Mouse (Mus musculus): Measurements from ENCODE around the gene Qdpr.
"Not testable (repeated sequence)": the region's sequence is repeated elsewhere in the genome, so short reads cannot be mapped to it uniquely, and the experiment has no call there.

Gene Qdpr

DNA sequence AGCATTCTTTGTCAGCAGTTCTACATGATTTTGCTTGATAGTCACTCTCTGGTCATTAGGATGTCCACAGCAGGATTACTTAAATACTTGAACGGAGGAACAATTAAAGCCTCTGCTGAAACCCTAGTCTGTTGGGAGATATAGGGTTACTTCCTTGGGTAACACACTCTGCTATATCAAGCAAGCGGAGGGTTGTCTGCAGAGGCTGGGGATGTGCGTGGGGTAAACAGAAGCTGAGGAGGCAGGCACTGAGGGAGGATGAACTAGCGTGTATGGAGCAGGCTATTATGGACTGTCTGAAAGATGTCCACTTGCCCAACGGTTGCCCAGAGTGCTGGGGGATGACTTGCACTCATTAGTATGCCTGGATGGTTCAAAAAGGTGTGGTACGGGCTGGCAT is 3.4 kb upstream of the Qdpr start, which contains the start of gene Clrn2:
Gene Clrn2 (plus strand): TSS at position 301 of the 400 bp plus-strand sequence.
- DNase-seq (ENCODE audit: low spot score in 2 of 2) = no peak

DNA sequence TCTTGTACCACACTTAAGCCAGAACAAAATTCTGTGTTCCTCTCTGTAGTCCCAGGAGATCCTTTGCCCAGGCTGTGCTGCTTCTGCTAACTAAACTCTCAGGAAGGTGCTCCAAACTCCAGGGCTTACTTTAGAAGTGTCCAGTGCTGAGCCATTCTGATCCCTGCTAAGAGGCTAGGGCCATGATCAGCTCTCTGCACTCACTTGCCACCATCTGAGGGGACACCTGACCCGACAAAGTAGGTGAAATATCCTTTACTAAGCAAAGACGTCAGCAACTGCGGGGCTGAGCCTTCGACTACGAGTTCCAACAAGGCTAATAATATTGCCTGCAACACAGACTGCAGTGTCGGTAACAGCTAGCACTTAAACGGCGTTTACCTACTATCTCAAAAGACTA is 830 bp downstream of the Qdpr start:
- no peak for DNase-seq (ENCODE audit: low spot score in 2 of 2)

DNA sequence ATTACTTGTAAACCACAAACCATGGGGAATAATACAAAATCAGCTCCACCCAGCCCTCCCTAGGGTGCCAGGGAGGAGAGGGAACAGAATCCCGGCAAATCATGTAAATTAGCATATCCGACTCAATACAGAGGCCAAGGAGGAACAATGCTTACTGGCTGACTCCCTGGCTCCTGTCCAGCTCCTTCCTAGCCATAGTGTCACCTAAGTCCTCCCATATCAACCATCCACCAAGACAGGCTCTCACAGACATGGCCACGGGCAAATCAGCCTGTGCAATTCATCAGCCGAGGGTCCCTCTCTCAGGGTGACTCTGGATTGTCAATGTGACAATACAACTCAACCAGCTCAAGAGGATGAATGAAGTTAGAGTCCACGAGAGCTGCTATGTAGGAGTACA is 1.4 kb downstream of the Qdpr start:
- no peak for DNase-seq (ENCODE audit: low spot score in 2 of 2)

DNA sequence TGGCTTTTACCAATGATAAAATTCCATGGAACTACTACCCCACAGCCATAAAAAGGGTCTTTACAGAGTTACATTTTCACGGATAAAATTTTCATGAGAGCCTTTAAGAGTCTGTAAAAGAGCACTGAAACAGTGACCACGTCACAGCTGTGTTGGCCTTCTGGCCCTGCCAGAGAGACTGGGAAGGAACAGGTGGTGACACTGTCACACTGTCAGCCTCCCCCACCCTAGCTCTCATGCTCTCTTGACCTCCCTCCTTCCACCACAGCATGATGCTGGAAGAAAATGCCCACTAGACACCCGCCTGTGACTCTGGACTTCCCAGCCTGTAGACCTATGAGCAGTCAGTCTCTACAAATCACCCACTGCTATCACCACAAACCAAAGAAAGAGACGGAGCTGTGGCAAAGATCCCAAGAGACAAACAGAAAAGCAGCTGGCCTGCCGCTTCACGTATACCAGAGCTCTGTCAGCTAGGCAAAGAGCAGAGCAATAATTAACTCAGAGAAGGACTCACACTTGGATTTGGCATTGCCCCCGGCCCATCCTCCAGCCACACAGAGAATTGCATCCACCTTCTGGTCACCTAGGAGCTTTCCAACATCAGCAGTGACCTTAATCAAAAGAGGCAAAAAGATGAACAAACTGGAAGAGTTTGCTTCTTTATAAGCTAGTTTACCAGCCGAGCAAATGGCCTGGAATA is 5.8 kb downstream of the Qdpr start:
- DNase-seq (ENCODE audit: low spot score in 2 of 2) = no peak

DNA sequence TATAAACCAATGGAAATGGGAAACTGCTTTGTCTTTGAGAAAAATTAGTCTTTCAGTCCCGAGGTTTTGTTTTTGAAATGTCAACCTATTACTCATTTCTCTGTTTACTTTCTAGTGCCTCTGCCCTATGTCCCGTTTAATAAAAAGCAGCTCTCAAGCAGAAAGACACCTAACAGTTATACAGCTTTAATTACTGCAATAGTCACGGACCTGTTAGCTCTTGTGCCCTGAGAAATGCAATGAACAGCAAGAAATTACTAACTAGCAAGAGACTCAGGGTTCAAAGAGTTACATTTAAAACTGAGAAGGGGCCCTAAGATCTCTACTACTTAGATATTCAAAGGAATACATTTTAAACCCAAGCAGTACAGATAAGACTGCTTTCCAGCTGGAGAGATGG is 8.3 kb downstream of the Qdpr start:
- no peak for DNase-seq (ENCODE audit: low spot score in 2 of 2)

DNA sequence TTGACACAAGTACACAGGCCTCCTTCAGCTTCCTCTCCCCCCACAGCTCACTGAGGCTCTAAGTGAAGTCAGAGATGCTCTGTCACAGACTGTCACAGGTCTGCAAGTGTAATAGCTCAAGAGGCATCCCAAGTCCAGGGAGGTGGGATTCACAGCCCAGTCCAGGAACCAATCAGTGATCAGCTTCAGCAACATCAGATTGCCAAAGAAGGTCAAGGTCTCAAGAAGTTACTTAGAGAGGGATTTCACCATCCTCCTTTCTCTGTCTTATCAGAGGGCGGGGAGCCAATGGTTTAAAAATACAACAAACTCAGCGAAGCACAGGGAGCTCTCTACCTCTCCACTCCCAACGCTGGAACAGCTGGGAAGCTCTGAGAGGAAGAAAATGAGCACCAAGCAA is 8.9 kb downstream of the Qdpr start:
- no peak for DNase-seq (ENCODE audit: low spot score in 2 of 2)

DNA sequence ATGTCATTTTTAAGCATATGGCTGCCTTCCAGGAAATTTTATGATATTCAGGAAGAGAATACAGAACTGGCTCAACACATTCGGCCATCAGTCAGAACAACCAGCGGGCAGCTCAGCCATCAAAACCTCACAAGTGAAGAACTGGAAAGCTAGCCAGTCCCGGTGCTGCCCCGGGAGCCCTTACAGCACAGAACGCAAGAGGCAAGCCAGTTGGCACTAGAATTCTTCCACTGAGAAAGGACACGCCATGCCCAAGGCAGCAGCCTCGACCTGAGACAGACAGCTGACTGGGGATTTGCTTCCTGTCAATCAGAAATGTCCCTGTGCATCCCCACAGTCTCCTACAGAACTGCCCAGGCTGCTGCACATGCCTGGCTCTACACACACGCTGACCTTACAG is 11.7 kb downstream of the Qdpr start:
- no peak for DNase-seq (ENCODE audit: low spot score in 2 of 2)

DNA sequence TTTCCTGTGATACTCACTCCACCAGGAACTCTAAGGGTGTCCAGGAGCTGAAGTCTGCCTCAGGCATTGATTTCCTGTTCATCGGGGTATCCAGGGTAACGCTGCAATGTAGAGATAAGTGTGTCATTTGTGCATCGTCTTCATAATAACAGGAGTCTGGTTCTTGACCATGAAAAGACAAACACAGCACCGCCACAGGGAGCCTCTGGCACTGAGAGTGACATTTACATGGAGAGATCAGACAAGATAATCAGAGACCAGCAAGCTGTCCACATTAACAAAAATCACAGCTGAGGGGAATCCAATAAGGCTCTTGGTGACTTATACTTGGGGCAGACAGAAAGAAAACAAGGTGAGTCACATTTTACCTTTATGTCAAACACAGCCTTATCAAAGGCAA is 12.2 kb downstream of the Qdpr start:
- DNase-seq (ENCODE audit: low spot score in 2 of 2) = no peak

DNA sequence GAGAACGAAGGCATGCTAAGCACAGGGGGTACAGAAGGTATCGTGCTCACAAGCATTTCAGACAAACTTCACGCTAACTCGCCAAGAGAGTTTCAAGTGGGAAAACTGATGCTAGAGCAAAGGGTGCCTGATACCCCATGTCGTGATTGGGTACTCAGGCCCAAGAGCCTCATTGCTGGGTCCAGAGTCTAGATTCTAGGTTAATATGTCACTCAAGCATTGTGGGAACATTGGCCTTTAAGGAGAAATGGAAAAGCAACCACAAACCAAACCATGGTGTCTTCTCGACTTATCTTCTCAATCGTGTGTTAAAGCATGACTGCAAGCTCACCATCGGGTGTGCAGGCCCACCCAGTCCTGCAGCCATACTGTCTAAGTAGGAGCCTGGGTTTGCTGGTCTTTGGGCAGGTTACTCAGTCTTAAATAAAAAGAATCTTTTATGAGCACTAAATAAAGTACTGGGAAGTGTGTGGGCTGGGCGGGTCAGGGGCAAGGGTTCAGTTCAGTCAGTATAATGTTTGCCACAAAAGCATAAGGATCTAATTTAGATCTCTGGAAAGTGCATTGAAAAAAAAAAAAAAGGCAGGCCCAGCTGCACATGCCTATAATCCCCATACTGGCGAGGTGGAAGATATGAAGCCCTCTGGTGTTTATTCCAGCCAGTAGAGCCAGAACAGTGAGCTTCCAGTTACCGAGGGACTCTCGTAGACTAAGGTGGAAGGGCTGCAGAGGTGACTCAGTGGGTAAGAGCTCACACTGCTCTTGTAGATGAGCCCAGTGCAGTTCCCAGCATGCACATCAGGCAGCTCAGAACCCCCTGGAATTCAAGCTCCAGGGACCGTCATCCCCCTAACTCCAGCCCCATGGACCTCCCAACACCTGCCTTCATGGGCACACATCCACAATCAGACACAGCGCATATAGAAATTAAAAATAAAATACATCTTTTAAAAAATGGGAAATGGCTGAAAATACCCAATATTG is 13.8 kb downstream of the Qdpr start:
- no peak for DNase-seq (ENCODE audit: low spot score in 2 of 2)

DNA sequence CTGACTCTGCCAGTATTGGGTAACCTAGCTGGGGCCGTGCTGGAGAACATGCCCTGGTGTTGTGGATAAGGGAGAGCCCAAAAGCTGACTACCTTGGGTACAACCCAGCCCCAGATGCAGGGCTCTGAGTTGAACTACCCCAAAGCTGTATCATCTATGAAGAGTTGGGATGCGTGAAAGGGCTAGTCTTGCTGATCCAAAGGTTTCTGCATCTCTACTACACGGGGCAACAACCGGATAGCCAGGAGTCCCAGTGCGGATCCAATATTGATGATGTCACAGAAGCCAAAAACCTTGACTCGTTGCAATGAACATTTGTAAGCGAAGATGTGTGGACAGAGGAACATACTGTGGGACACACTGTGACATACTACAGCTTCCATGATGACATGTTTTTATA is 22.1 kb downstream of the Qdpr start:
- no peak for DNase-seq (ENCODE audit: low spot score in 2 of 2)

DNA sequence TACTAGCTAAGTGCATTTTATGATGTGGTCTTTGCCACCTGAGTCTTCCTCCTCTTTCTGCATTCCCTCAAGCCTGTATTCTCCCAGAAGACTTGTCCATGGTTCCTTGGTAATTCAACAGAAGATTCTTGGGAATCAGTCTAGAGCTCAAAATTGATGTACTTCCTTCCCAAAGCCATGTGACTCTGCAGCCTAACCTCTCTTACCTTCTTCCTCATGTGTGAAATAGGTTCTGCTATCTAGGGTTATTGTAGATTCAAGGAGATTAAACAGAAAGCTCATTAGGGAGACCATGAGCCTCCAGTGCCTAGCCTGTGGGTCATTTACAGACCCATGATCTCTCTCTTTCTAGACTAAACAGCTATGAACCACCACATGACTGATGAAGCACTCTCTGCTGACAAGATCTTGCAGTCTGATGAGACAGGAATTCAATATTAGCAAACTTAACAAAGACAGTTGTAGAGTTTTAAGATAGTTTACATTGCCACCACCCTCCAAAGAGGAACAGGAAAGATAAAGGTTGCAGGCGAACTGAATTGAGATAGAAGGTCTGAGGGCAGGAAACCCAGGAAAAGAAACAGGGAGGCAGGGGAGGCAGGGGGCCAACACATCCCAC is 23.5 kb downstream of the Qdpr start:
- DNase-seq (ENCODE audit: low spot score in 2 of 2) = no peak

DNA sequence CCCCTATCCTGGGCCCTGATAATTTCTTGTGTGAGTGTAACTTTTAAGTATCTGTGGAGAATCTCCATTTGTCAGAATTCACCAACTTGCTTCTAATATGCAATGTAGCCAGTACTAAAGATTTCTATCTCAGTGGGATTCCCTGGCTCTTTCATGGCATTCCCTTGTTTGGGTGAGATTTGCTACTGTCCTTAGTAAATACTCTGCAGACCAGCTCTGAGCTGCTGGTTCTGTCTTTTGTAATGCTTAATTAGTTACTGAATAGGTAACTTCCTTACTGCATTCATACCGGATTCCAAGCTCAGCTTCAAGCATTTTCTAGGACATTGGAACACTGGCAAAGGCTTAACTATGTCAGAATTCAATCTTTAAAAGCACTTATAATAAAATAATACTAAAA is 24.3 kb downstream of the Qdpr start:
- DNase-seq (ENCODE audit: low spot score in 2 of 2) = not testable (repeated sequence)

DNA sequence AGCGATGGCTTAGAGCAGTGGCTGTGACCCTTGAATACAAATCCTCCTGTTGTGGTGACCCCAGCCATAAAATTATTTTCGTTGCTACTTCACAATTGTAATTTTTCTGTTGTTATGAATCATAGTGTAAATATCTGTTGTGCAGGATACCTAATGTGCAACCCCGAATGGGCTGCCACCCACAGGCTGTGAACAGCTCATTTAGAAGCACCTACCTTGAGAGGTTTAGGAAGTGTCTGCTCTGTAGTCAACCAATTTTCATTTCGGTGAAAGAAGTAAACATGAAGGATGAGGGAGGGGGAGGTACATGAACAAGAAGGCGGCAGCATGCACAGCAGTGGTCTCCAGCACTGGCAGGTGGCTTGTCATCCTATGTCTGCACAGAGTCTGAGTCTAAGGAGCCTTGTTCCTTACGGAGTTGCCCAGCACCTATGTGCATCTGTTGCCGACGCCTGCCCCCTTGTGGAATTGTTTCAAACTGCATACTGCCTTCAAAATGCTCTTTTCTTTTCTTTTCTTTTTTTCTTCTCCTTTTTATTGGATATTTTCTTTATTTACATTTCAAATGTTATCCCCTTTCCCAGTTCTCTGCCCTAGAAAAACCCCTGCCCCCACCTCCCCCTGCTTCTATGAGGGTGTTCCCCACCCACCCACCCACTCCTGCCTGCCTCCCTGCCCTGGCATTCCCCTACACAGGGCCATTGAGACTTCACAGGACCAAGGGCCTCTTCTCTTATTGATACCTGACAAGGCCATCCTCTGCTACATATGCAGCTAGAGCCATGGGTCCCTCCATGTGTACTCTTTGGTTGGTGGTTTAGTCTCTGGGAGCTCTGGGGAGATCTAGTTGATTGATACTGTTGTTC is 25.8 kb downstream of the Qdpr start:
- DNase-seq (ENCODE audit: low spot score in 2 of 2) = peak in 1 of 2 experiments; percentile 32

DNA sequence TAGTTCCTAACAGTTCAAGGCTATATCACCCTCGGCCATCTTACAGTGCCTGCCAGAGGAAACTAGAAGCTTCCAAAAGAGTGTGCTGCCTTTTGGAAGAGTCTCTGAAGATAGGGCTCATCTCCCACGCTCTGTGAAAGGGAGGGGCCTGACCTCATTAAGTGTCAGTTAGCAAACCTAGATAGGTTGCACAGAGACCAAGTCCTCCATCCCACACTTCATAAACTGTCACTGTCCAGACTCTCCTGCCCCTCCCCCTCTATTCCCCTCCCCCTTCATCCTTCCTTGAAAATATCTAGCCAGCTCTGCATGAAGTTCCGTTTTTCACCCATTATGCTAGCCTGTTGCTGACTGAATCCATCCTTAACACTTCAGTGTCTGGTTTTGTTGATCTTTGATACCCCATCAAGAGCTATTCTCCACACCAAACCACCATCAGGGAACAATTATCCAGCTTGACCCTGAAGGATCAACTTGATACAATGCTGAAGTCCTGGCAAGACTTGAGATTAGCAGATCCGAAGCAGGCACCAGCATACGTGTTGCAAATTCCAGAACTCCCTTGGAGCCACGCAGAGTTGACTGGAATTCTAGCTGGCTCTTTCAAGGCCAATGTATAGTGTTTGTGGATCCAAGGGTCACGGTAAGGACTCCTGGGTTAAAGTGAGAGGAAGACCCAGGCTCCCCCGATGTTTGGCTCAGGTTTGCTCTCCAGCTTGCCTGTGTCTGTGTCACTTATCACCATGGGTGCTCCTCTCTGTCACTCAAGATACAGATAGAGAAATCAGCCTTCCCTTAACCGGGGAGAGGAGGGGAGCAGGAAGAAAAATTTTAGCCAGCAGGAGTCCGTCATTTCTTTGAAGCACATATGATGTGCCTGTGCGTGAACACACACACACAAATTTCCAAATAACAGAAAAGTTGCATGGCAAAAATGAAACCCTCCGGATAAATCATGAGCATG is 27.9 kb downstream of the Qdpr start:
- no peak for DNase-seq (ENCODE audit: low spot score in 2 of 2)

DNA sequence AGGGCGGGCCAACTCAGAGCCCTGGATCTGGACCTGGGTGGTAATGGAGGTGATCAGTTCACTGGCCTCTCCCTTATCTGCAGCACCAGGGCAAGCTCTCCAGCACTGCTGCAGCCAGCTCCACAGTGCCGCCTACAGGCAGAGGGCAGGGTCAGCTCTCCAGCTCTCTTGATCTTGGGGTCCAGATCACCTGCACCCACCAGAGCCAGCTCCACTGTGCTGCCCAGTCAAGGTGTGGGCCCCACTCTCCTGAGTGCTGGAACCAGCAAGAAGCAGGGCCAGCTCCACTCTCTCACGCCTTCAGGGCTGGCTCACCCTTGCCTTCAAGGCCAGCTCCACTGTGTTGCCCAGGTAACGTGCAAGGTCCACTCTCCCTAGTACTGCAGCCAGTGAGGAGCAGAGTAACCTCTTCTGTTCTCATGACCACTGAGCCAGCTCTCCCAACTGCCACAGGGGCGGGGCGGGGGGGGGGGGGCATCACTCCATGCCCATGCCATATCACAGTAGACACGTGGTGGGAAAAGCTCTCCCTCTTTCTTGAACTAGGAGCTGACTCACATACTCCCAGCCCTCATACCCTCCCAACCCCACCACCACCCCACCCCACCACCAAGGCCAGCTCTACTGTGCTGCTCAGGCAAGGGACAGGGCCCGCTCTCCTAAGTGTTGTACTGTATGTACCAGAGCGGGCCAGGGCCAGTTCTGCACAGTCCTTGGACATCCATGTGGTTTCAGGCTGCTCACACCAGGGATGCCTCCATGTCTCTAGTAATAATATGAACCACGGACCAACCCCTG is 30.0 kb downstream of the Qdpr start:
- DNase-seq (ENCODE audit: low spot score in 2 of 2) = peak in 1 of 2 experiments; percentile 19

DNA sequence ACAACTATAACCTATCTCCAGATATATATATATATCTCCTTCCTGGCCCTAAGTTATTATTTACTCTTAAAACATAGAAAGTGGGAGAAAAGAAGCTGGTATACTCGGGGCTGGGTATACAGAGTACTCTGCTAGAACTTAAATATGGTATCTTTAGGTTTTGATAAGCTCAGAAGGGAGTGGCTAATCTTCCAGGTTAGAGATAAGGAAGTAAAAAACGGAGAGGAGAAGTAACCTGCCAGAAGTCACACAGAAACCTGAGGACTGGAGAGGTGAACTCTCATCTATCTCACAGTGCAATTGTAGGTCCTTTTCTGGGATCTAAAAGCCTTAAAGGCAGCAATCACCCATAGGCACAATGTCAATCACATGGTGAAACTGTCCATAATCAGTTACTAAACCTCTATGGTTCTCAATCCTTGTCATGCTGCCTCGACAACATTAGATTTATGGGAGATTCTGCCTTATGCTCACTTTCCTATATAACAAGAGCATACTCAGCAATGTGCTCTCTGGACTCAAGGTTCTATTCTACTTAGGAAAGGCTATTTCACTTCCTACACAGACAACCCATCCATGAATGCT is 32.1 kb downstream of the Qdpr start:
- DNase-seq (ENCODE audit: low spot score in 2 of 2) = no peak

DNA sequence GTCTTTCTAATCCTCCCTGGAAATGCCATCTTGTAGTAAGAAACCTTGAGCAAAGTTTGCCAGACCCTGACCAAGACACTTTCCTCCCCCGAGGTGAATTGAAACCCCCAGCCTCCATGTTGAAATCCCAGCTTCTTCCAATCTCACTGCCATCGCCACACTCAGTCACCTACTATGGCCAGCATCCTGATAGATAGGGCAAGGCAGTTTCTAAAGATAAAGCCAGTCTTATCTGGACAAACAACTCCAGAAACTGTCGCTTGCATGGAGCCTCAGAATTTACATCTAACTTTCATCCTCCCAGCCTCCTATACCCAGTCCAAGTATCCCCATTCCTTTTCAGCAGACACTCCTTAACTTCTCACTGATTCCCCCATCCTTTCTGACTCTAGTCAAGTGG is 33.6 kb downstream of the Qdpr start:
- no peak for DNase-seq (ENCODE audit: low spot score in 2 of 2)

DNA sequence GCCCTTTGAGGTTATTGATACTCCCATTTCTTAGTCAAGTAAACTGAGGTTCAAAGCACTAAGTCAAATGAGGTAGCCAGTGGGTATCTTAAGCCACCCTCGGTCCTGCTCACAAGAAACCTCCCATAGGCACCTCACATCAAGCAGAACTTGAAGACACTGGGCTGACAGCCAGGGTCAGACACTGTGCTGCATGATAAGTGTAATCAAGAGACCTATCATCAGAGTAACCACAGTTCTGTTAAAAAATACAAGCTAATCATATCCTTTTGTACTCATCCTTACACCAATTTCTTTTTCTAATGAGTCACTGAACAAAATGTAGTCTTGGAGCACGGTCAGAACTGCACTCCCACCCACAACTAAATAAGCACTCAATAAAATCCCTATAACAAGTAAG is 43.9 kb downstream of the Qdpr start:
- no peak for DNase-seq (ENCODE audit: low spot score in 2 of 2)

DNA sequence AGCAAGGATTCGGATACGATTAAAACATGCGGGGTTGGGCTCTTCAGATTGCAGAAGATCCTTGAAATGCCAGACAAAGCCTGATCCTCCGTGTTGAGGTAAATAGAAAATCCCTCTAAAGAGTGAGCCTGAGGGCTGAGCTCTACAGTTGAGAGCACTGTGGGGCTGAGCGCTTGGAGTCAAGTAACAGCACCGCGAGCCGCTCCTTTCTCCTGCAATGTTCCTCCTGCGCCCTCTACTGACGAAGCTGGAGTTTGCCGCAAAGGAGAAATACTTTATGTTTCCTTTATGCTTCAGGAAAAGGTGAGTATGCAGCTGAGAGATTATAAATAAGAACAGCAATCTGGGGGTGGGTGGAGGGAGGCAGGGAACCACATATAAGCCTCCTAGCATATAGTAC is 47.4 kb downstream of the Qdpr start:
- DNase-seq (ENCODE audit: low spot score in 2 of 2) = peak in 1 of 2 experiments; percentile 63
